Mouse (Mus musculus): Measurements from ENCODE around the gene Pigg.

Gene Pigg

DNA sequence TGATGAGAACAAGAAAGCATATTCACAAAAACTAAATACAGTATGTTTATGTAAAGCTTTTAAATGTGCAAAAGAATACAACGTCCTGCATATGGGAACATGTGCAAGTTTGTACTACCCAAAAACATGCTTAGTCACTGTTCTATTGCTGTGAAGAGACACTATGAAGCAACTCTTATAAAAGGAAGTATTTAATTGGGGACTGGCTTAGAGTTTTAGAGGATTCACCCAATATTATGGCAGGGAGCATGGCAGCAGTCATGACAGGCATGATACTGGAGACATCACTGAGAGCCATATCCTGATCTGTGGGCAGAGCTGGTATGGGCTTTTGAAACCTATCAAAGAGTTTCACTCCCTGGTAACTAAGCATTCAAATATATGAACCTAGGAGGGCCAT lies 45.5 kb downstream of the Pigg start:
- DNase-seq (ENCODE audit: low read depth, low spot score), result no peak

DNA sequence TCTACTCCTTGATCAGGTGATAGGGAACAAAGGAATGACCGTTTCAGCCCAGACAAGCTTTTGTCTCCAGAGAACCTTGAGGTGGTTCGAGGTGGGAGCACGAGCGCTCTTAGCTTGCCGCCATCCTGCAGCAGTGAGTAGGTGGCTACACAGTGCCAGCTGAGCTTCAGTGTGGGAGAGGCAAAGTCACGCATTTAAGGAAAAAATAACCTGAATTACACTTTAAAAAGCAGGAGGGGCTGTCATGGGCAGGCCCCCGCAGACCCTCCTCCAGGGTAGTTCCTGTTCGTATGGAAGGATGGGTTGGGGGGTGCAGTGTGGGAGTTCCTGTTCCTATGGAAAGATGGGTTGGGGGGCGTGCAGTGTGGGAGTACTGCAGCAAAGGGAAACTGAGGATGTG lies 47.1 kb downstream of the Pigg start:
- DNase-seq (ENCODE audit: low read depth, low spot score), result no peak

DNA sequence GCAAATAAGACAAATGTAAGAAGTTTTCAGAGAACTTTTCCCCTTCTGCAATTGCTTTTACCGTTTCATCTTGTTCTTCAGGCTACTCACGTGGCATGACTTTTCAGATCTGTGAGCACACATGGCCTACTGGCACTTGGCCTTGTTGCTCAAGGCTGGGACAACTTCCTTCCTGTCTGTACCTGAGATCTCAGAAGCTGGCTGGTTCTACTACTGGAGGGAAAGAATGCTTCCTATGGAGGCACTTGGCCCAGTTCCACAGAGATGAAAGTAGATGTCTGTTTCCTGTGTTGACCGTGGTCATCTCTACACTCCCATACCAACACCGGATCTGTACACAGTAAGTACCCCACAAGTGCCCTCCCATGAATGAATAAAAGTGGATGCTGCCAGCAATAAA lies 47.8 kb downstream of the Pigg start:
- DNase-seq (ENCODE audit: low read depth, low spot score), result no peak

DNA sequence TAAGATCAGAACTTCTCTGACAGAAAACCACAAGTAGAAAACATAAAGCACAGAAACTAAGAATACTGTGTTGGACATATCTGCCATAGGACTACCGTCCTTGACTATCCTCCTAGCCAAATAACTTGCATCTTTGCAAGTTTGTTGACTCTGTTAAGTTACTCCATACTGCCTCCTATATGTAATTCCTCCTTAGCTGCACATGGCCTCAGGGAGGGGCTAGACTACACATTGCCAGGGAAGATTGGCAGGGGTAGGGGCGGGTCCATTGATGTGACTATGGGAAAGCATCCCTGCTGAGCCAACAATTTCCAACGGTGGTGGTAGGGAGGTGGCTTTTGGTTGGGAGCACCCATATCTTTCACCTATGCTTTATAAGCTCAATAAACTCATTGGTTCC lies 49.9 kb downstream of the Pigg start:
- no peak for DNase-seq (ENCODE audit: low read depth, low spot score)

GRCm38 (mm10) chr5:108366328-108366983 lies 54.0 kb downstream of the Pigg start:
- no peak for DNase-seq (ENCODE audit: low read depth, low spot score)

DNA sequence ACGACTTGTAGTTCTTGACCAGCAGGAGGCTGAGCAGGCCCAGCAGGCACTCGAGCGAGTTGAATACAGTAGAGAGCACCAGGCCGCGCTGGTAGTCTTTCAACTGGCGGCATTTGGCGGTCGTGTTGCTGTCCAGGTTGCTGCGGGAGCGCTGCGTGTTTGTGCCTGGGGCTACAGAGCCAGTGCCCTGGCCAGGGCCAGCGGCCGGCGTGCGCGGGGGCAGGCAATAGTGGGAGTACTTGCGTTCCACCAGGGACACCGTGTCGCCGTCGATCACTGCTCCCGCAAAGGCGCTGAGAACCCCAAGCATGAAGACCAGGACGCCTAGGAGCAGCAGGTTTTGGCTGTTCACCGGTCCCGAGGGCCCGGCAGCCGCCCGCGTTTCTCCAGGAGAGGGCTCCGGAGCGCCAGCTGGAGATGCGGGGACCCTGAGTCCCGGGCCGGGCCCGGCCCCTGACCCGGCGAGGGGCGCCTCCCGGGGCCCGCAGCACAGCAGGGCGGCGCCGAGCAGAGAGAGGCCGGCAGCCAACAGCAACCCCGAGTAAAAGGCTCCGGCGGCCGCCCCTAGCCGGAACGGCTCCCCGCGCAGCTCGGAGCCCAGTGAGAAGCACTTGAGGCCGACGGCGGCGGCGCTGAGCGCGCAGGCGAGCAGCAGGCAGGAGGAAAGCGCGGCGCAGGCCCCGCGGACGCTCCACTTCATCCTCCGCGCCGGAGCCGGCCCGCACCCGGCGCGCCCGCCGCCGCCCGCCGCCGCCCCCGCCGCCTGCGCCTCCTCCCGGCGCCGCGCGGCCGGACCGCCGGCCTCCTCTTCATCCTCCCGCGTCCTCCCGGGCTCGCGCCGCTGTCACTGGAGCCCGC lies 54.8 kb downstream of the Pigg start:
- no peak for DNase-seq (ENCODE audit: low read depth, low spot score)

DNA sequence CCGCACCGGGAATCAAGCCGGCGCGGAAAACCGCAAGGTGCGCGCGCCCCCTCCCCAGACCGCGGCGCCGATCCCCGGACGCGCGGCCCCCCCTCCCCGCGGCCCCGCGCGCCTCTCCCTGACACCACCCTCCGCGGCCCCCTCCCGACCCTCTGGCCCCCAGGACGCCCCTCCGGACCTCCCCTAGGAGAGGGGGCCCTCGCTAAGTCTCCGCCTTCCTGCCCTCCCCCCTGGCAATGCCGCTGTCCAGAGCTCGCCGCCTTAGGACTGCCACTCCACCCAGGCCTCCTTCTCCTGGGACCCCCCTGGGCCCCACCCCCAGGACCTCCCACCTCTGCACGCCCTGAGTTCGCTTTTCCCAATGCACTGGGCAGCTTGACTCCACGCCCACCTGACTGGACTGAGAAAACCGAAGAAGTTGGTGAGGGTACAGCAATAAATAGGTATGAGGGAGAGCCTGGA lies 55.5 kb downstream of the Pigg start, which contains the start of gene Gm42517:
Gm42517 (minus strand) TSS at position 52 of the 462 bp plus-strand sequence.
- no peak for DNase-seq (ENCODE audit: low read depth, low spot score)

DNA sequence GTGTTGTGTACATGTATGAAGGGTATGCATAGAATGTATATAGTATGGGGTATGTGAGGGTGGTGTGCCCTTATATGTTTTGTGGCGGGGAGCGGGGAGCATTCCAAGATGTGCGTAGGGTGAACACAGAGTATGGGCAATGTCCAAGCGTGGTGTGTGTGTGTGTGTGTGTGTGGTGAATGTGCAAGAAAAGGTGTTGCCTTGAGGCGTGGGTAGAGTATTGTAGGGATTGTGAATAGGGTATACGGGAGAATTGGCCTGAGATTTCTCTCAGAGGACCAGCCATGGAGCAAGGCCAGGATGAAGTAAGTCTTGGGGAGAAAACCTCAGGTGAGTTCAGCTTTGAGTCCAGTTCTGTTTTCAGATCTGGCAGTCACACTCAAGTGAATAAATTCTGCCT lies 56.0 kb downstream of the Pigg start:
- DNase-seq (ENCODE audit: low read depth, low spot score), result no peak

GRCm38 (mm10) chr5:108368851-108369621 lies 56.6 kb downstream of the Pigg start:
- DNase-seq (ENCODE audit: low read depth, low spot score), result no peak

GRCm38 (mm10) chr5:108369964-108370363 lies 57.6 kb downstream of the Pigg start:
- DNase-seq (ENCODE audit: low read depth, low spot score), result no peak

- no peak for DNase-seq (ENCODE audit: low read depth, low spot score)
Measured at GRCm38 (mm10) chr5:108374079-108374478, 61.7 kb downstream of the Pigg start.

DNA sequence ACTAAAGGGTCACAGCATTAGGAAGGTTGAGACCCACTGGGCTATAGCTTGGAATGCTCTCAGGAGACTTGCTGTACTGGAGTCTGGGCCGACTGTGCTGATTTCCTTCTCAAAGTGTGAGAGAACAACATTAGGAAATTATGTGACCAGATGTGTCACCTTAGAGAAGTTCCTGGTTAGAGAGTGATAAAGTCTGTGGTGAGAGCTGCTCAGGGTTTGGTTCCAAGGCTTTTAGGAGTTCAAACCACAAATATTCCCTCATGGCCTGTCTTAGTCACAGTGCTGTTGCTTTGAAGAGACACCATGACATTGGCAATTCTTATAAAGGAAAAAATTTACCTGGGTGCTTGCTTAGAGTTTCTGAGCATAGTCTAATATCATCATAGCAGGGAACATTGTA lies 63.6 kb downstream of the Pigg start:
- no peak for DNase-seq (ENCODE audit: low read depth, low spot score)

DNA sequence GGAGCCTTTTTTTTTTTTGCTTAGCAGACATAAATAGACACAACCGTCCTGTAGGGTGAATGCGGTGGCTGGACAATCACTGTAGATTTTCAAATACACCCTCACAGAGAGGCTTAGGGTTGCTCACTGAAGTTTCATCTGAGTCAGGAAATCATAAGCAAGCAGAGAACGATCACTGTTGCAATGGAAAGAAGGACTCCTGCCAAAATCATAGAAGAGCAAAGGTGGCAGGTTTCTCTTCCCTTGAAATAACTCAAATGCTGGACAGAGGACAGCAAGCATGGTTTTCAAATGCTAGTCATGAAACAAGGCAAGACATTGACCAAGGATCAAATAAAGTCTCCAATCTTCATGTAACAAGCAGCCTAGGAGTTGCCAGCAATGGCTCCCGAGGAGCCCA lies 65.9 kb downstream of the Pigg start:
- DNase-seq (ENCODE audit: low read depth, low spot score), result no peak

DNA sequence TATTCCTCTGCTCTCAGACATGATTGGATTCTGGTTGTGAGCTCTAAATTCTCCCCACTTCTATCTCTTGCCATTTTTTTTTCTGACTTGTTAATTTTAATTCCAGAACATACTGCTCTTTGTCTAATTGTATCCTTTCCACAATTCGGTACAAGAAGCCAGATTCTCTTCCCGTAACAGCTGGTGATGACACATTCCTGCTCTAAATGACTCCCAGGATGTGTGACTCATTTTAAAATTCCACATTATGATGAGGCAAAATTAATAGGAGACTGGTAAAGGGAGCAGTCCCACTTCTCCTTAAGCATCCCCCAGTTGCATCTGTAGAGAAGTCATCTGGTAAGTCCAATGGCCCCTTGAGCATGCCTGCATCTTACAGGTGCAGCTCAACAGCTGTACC lies 73.2 kb downstream of the Pigg start:
- no peak for DNase-seq (ENCODE audit: low read depth, low spot score)

GRCm38 (mm10) chr5:108386449-108386848 lies 74.0 kb downstream of the Pigg start:
- no peak for DNase-seq (ENCODE audit: low read depth, low spot score)

- no peak for DNase-seq (ENCODE audit: low read depth, low spot score)
Measured at GRCm38 (mm10) chr5:108388201-108388600, 75.8 kb downstream of the Pigg start, which contains the start of gene Pde6b. Pde6b (plus strand) TSS chr5:108388391.

GRCm38 (mm10) chr5:108389744-108390143 lies 77.3 kb downstream of the Pigg start:
- no peak for DNase-seq (ENCODE audit: low read depth, low spot score)
